Mouse (Mus musculus) liver, embryonic 11.5 days (tissue): ENCODE results near the gene Sema5b. TPM values are rescaled to one million over a fixed set of nuclear protein-coding genes. Genes with fewer than 3 reads are reported as not detected.
"Not testable (repeated sequence)": the region's sequence is repeated elsewhere in the genome, so short reads cannot be mapped to it uniquely, and the experiment has no call there.

Source experiments
- ATAC-seq: fragments of 200-750 bp; cut with Nextera tagmentation; replicated peaks from 2 replicates; pipeline ENCODE4 v1.8.0; 2017; ENCODE audit warnings: moderate number of reproducible peaks, mild to moderate bottlenecking, moderate TSS enrichment, moderate library complexity; ENCODE audit not compliant: low FRiP score
- DNase-seq: peaks from one replicate; pipeline ENCODE4 v3.0.0-alpha.2; 2017; ENCODE audit warnings: low spot score
- H3K27ac ChIP-seq: fragments of 300-500 bp; sonication (generic); 2 replicates; pipeline ENCODE4 v1.5.1; 2014; ENCODE audit warnings: mild to moderate bottlenecking, low read depth, low read length, control low read depth
- H3K27me3 ChIP-seq: fragments of 300-500 bp; sonication (generic); replicated peaks from 2 replicates; pipeline ENCODE4 v1.6.1; 2014; ENCODE audit warnings: low read length, mixed read lengths; ENCODE audit not compliant: control insufficient read depth, insufficient read depth
- H3K36me3 ChIP-seq: fragments of 300-500 bp; sonication (generic); 2 replicates; pipeline ENCODE4 v1.6.1; 2014; ENCODE audit warnings: mild to moderate bottlenecking, low read length, moderate library complexity, mixed read lengths; ENCODE audit not compliant: control insufficient read depth, insufficient read depth
- H3K4me1 ChIP-seq: fragments of 300-500 bp; sonication (generic); replicated peaks from 2 replicates; pipeline ENCODE4 v1.6.1; 2014; ENCODE audit warnings: low read length, mixed read lengths; ENCODE audit not compliant: control insufficient read depth, insufficient read depth
- H3K4me2 ChIP-seq: fragments of 300-500 bp; sonication (generic); 2 replicates; pipeline ENCODE4 v1.6.1; 2014; ENCODE audit warnings: mild to moderate bottlenecking, control low read depth, moderate library complexity
- H3K4me3 ChIP-seq: fragments of 300-500 bp; sonication (generic); 2 replicates; pipeline ENCODE4 v1.5.1; 2014; ENCODE audit warnings: low read depth, low read length, control low read depth
- H3K9ac ChIP-seq: fragments of 300-500 bp; sonication (generic); 2 replicates; pipeline ENCODE4 v1.6.1; 2014; ENCODE audit warnings: low read depth, low read length, control low read depth
- H3K9me3 ChIP-seq: fragments of 300-500 bp; sonication (generic); 2 replicates; pipeline ENCODE4 v1.6.1; 2016; ENCODE audit warnings: low read length, inconsistent platforms, mixed read lengths; ENCODE audit not compliant: control insufficient read depth
- WGBS: fragments of 180-500 bp; shearing (Covaris S2); extraction: QIAGEN DNeasy Blood & Tissue Kit; methylation state at CpG from one replicate; pipeline ENCODE4 v1.1.7; 2014; 5-methylcytosine and 5-hydroxymethylcytosine counted together
- polyA plus RNA-seq: library from polyadenylated mRNA; unstranded; fragments of >200 nt; fragmentation: Nextera tagmentation; extraction: Ambion mirVana; gene quantifications from 2 replicates; pipeline ENCODE4 v1.2.1, GENCODE M21; 2014

Gene Sema5b
- polyA plus RNA-seq, 1 experiment from 2014 or later: 1.4 TPM

GRCm38 (mm10) chr16:35564246-35564905 is 23.4 kb downstream of the Sema5b start:
- Histone ChIP-seq H3K4me1 (no peaks in the 10 kb centered on the region), H3K9ac (no peak overlapping the region), H3K4me3 (no peak overlapping the region), H3K36me3 (no peaks in the 10 kb centered on the region), H3K27ac (no peak overlapping the region), H3K4me2 (no peak overlapping the region), H3K9me3 (no peaks in the 10 kb centered on the region), H3K27me3 (no peaks in the 10 kb centered on the region; the same call in 1 of the 2 replicates)
- no peak for ATAC-seq
- DNase-seq: no peak
- WGBS: 68% methylated on average over 22 of the region's 22 CpGs

DNA sequence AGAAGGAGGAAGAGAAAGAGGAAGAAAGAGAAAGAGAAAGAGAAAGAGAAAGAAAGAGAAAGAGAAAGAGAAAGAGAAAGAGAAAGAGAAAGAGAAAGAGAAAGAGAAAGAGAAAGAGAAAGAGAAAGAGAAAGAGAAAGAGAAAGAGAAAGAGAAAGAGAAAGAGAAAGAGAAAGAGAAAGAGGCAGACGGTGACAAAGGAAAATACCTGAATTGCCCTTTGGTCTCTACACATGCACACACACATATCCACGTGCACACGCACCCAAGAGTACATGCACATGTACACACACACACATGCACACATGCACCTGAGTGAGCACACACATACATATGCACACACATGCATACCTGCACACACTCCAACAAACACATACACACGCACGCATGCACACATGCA is 24.7 kb downstream of the Sema5b start:
- ATAC-seq, H3K27me3 ChIP-seq, DNase-seq, H3K27ac ChIP-seq, H3K4me3 ChIP-seq, H3K9me3 ChIP-seq, H3K4me1 ChIP-seq, H3K36me3 ChIP-seq, H3K9ac ChIP-seq, H3K4me2 ChIP-seq: not testable (repeated sequence)
- 88% methylated on average over 5 of the region's 5 CpGs for WGBS

GRCm38 (mm10) chr16:35568225-35568880 is 27.4 kb downstream of the Sema5b start:
- 0 out of 2 replicates have a peak, but pooled peaks cover 6% of the 10 kb centered on the region for H3K27me3 ChIP-seq
- H3K4me2 ChIP-seq: no peak overlapping the region
- no peaks in the 10 kb centered on the region; the same call in 1 of the 2 replicates for H3K4me1 ChIP-seq
- no peak overlapping the region for H3K9ac ChIP-seq
- DNase-seq (no peak), ATAC-seq (no peak)
- 59% methylated on average over 15 of the region's 15 CpGs for WGBS
- no peaks in the 10 kb centered on the region for H3K36me3 ChIP-seq
- no peaks in the 10 kb centered on the region for H3K9me3 ChIP-seq
- H3K4me3 ChIP-seq: no peak overlapping the region
- H3K27ac ChIP-seq: no peak overlapping the region

- Histone ChIP-seq H3K4me3 (no peak overlapping the region), H3K27ac (no peak overlapping the region), H3K4me1 (no peaks in the 10 kb centered on the region; the same call in 1 of the 2 replicates), H3K36me3 (no peaks in the 10 kb centered on the region), H3K4me2 (no peak overlapping the region), H3K9ac (no peak overlapping the region), H3K27me3 (0 out of 2 replicates have a peak, but pooled peaks cover 6% of the 10 kb centered on the region), H3K9me3 (no peaks in the 10 kb centered on the region)
- no peak for ATAC-seq
- no peak for DNase-seq
- WGBS: 35% methylated on average over 2 of the region's 2 CpGs
Measured at GRCm38 (mm10) chr16:35569347-35569746, 28.4 kb downstream of the Sema5b start.

GRCm38 (mm10) chr16:35569758-35570157 is 28.8 kb downstream of the Sema5b start:
- ATAC-seq: no peak
- no peak for DNase-seq
- H3K4me1 ChIP-seq: no peaks in the 10 kb centered on the region; the same call in 1 of the 2 replicates
- no peak overlapping the region for H3K27ac ChIP-seq
- no peak overlapping the region for H3K4me3 ChIP-seq
- no peaks in the 10 kb centered on the region for H3K36me3 ChIP-seq
- no peaks in the 10 kb centered on the region for H3K9me3 ChIP-seq
- 0 out of 2 replicates have a peak, but pooled peaks cover 6% of the 10 kb centered on the region for H3K27me3 ChIP-seq
- WGBS: 59% methylated on average over 9 of the region's 9 CpGs
- H3K9ac ChIP-seq: no peak overlapping the region
- H3K4me2 ChIP-seq: no peak overlapping the region

DNA sequence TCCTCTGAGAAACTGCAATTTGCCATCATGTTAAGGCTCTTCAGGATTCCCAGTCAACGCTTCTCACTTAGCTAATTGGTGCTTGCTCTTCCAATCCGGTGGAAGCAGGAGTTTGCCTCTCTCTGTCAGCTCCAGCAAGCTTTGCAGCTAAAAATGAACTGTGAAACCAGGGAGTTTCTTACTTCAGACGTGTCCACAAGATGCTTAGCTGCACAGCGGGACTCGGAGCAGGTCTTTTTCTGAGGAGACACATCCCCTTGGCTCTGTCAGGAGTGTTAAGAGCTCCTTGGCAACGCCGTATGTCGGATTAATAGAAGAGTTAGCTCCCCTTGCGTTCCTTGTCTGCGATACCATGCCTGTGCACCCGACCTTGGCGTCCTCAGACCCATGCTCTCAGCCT is 29.7 kb downstream of the Sema5b start:
- Histone ChIP-seq H3K4me2 (no peak overlapping the region), H3K9ac (no peak overlapping the region)

GRCm38 (mm10) chr16:35573586-35573985 is 32.6 kb downstream of the Sema5b start:
- 90% methylated on average over 3 of the region's 3 CpGs for WGBS
- H3K27me3 ChIP-seq: 0 out of 2 replicates have a peak, but pooled peaks cover 6% of the 10 kb centered on the region

More for the DNA sequence above, 29.7 kb downstream of the Sema5b start:
- no peaks in the 10 kb centered on the region for H3K36me3 ChIP-seq
- ATAC-seq (no peak), DNase-seq (no peak)
- WGBS: 47% methylated on average over 12 of the region's 12 CpGs
- no peak overlapping the region for H3K27ac ChIP-seq
- H3K9me3 ChIP-seq: no peaks in the 10 kb centered on the region
- H3K4me1 ChIP-seq: no peaks in the 10 kb centered on the region; the same call in 1 of the 2 replicates
- 0 out of 2 replicates have a peak, but pooled peaks cover 6% of the 10 kb centered on the region for H3K27me3 ChIP-seq
- no peak overlapping the region for H3K4me3 ChIP-seq

GRCm38 (mm10) chr16:35577181-35577941 is 36.4 kb downstream of the Sema5b start:
- Histone ChIP-seq H3K4me2 (no peak overlapping the region), H3K4me3 (no peak overlapping the region), H3K27me3 (no peaks in the 10 kb centered on the region), H3K36me3 (no peaks in the 10 kb centered on the region), H3K27ac (no peak overlapping the region), H3K4me1 (no peaks in the 10 kb centered on the region), H3K9ac (no peak overlapping the region), H3K9me3 (no peaks in the 10 kb centered on the region)
- 78% methylated on average over 11 of the region's 11 CpGs for WGBS
- ATAC-seq (no peak), DNase-seq (no peak)

More at GRCm38 (mm10) chr16:35573586-35573985, 32.6 kb downstream of the Sema5b start:
- Histone ChIP-seq H3K27ac (no peak overlapping the region), H3K4me1 (no peaks in the 10 kb centered on the region; the same call in 1 of the 2 replicates), H3K9ac (no peak overlapping the region), H3K4me3 (no peak overlapping the region), H3K9me3 (no peaks in the 10 kb centered on the region), H3K4me2 (no peak overlapping the region), H3K36me3 (no peaks in the 10 kb centered on the region)
- DNase-seq (no peak), ATAC-seq (no peak)
